Comparison of ENCODE assay signal across 8 mouse cellular contexts in the genomic region with DNA sequence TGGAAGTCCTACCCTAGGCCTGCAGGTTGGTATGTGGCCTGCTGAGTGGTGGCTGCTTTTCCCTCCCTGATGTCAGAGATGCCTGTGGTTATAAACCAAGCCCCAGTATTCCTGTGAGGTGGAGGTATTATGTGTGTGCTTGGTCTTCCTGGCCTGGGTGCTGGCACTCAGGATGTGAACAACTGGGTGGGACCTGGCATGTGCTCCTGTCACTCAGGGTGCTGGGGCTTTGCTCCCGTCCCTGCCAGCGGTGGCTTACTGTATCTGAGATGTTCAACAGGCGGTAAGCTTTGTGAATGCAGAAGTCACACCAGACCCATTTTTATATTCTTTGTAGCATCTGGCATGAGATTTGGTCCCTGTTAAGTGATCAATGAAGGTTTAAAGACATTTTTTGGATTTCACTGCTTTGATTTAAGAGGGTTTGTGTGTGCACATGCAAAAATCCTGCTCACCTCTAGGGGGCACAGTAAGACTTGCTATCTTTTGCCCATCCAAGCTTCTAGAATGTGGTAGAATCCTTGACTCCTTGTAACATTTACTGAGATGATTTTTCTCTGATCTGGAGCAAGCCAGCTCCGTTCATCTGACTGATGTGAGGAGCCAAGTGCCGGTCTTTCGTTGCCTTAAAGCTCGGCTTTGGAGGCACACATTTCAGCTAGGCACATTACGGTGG. TPM values are rescaled to one million over a fixed set of nuclear protein-coding genes. Genes with fewer than 3 reads are reported as not detected.
DNase-seq lines count a peak whose midpoint lies in the region; ATAC-seq lines count a peak whose summit lies in the region.

No protein-coding gene starts in this region.

- ATAC-seq in cerebellum, adult (ENCODE audit: insufficient number of reproducible peaks, low FRiP score, low TSS enrichment), result no peak

- peak; percentile 53 for DNase-seq in cerebellum, adult 11 months
- DNase-seq in adrenal gland, adult (ENCODE audit: inconsistent age in 2 of 2, low spot score in 1 of 2), result peak; percentile 59 to 90
- peak; percentile 36 for DNase-seq in embryo, embryonic 11.5 days (ENCODE audit: low read depth, low spot score)
- peak; percentile 69 for DNase-seq in heart, postnatal 4 days
- peak; percentile 75 for DNase-seq in layer of hippocampus, adult 9-10 months (ENCODE audit: low spot score)
- DNase-seq in lung, postnatal 25 days (ENCODE audit: low spot score), result peak; percentile 42
- peak; percentile 64 for DNase-seq in right cerebral cortex, postnatal 25 days

RNA-seq across cellular contexts. Expression of a gene that starts 9.8 kb away (rescaled TPM):
- 10 to 100 TPM; 48.1 to 49.0 TPM for total RNA-seq in heart, postnatal 4 days (2021)

RNA-seq across cellular contexts. Expression of a gene that starts 10.3 kb away (rescaled TPM):
- 1 to 10 TPM; 4.2 to 5.2 TPM for total RNA-seq in heart, postnatal 4 days (2021)
